Mouse (Mus musculus) lung, adult 2 months (tissue): ENCODE data around the gene Inpp5a.

Experiments
- CTCF ChIP-seq: fragments of 200-500 bp; IDR thresholded peaks from 2 replicates; pipeline ENCODE4 v1.5.1; 2011; ENCODE audit warnings: mild to moderate bottlenecking, low read length, control low read depth; ENCODE audit not compliant: insufficient read depth
- POLR2A ChIP-seq: fragments of 200-500 bp; IDR thresholded peaks from 2 replicates; pipeline ENCODE4 v1.6.1; 2011; ENCODE audit warnings: low read depth, mild to moderate bottlenecking, control low read depth, low read length, borderline replicate concordance; ENCODE audit errors: extremely low read depth

DNA sequence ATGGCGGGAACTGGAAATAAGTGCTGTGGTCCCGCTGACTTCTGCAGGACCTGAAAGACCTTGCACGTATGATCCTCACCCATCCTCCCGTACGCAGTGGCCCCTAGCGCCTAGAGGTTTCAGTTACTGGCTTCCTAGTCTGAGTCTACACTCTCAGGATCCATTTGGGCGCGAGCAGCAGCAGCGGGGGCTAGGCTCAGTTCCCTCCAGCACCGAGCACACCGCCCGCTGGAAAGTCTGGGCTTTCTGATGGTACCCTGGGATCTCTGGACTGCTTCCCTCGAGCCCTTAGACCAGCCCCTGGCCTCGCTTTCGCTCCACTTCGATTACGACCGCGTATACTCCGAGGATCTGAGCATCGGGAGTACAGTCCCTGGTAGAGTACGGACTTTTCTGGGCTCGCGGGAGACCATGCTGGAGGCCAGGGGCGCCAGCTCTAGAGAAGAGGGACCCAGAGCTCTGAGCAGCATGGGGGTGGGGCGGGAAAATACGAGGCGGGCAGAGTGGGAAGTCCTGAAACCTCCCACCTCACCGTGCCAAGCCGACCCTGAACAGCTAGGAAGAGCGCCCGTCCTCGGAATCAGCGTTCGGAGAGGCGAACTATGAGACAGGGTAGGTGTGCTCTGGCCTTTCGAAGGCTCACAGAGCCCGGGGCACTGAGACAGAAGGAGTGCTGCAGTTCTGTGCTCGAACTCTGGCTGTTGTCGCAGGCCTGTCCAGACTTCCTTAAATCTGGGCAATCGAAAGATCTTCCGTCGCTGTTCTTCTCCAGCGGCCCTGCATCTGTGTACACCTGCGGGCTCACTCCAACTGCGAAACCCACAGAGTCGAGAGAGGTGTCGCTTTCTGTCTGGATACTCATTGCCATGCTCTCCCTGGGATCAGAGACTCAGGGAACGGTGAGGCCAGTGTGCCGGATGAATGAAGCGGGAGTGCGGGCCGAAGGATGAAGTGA lies 195.6 kb downstream of the Inpp5a start:
- TF ChIP-seq POLR2A, result no peak
- no peak for TF ChIP-seq CTCF
